Mouse (Mus musculus) kidney, embryonic 16.5 days (tissue): ENCODE data around the gene Ccdc182. TPM values are rescaled to one million over a fixed set of nuclear protein-coding genes. Genes with fewer than 3 reads are reported as not detected.
A peak's percentile ranks its signal among the peaks of the same experiment; 100 is the strongest.

Source experiments
- ATAC-seq: fragments of 200-750 bp; cut with Nextera tagmentation; 2 replicates; pipeline ENCODE4 v1.8.0; 2017; ENCODE audit warnings: moderate TSS enrichment; ENCODE audit not compliant: low FRiP score, low TSS enrichment
- H3K27ac ChIP-seq: fragments of 300-500 bp; sonication (generic); 2 replicates; pipeline ENCODE4 v1.5.1; 2014; ENCODE audit warnings: low read length
- H3K27me3 ChIP-seq: fragments of 300-500 bp; sonication (generic); 2 replicates; pipeline ENCODE4 v1.6.1; 2014; ENCODE audit warnings: low read length, control low read depth, mixed read lengths; ENCODE audit not compliant: insufficient read depth
- H3K36me3 ChIP-seq: fragments of 300-500 bp; sonication (generic); 2 replicates; pipeline ENCODE4 v1.6.1; 2014; ENCODE audit warnings: low read length, control low read depth, mixed read lengths; ENCODE audit not compliant: insufficient read depth
- H3K4me1 ChIP-seq: fragments of 300-500 bp; sonication (generic); 2 replicates; pipeline ENCODE4 v1.6.1; 2014; ENCODE audit warnings: low read length, control low read depth, mixed read lengths; ENCODE audit not compliant: insufficient read depth
- H3K4me2 ChIP-seq: fragments of 300-500 bp; sonication (generic); replicated peaks from 2 replicates; pipeline ENCODE4 v1.6.1; 2014; ENCODE audit warnings: low read depth, low read length
- H3K4me3 ChIP-seq: fragments of 300-500 bp; sonication (generic); 2 replicates; pipeline ENCODE4 v1.5.1; 2014; ENCODE audit warnings: mild to moderate bottlenecking, low read length
- H3K9ac ChIP-seq: fragments of 300-500 bp; sonication (generic); replicated peaks from 2 replicates; pipeline ENCODE4 v1.6.1; 2014; ENCODE audit warnings: low read length
- H3K9me3 ChIP-seq: fragments of 300-500 bp; sonication (generic); 2 replicates; pipeline ENCODE4 v1.6.1; 2016; ENCODE audit warnings: low read length, control low read depth
- WGBS: fragments of 180-500 bp; shearing (Covaris S2); extraction: QIAGEN DNeasy Blood & Tissue Kit; methylation state at CpG from one replicate; pipeline ENCODE4 v1.1.7; 2014; 5-methylcytosine and 5-hydroxymethylcytosine counted together
- polyA plus RNA-seq: library from polyadenylated mRNA; unstranded; fragments of >200 nt; fragmentation: Nextera tagmentation; extraction: Ambion mirVana; gene quantifications from 2 replicates; pipeline ENCODE4 v1.2.1, GENCODE M21; 2015

Gene Ccdc182
- polyA plus RNA-seq, 1 experiment from 2014 or later: 3.0 TPM

GRCm38 (mm10) chr11:88295298-88295697, 1.4 kb downstream of the Ccdc182 start:
- no peaks in the 10 kb centered on the region for H3K9me3 ChIP-seq
- H3K4me3 ChIP-seq: no peak overlapping the region
- H3K27me3 ChIP-seq: no peaks in the 10 kb centered on the region
- H3K27ac ChIP-seq: peak overlapping the region; percentile 74
- peak overlapping the region; percentile 52 for H3K4me2 ChIP-seq
- no peaks in the 10 kb centered on the region for H3K36me3 ChIP-seq
- peaks cover 44% of the 10 kb centered on the region for H3K4me1 ChIP-seq
- ATAC-seq: peak; percentile 62; the same call in 1 of the 2 replicates
- peak overlapping the region; percentile 25; the same call in 1 of the 2 replicates for H3K9ac ChIP-seq
- 34% methylated on average over 5 of the region's 5 CpGs for WGBS

DNA sequence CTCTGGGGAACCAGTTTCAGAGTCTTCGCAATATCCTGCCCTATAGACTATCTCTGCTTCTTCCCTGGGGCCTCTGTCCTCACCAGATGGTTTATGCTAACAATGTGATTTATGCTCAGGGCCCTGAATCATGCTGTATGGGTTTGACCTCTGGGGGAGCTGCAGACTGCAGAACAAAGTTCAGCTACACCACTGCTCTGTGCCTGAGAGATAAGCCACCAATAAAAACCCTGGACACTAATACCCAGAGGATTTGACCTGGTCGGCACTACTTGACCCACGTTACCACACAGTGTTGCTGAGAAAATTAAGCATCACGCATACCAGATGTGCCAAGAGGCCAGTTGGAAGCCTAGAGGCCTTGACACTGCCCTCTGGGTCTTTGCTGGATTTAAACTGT, 3.7 kb downstream of the Ccdc182 start:
- Histone ChIP-seq H3K9me3 (no peaks in the 10 kb centered on the region), H3K36me3 (no peaks in the 10 kb centered on the region), H3K9ac (no peak overlapping the region), H3K4me3 (no peak overlapping the region), H3K4me2 (no peak overlapping the region), H3K27ac (no peak overlapping the region), H3K27me3 (no peaks in the 10 kb centered on the region), H3K4me1 (peaks cover 44% of the 10 kb centered on the region)
- 35% methylated on average over 4 of the region's 4 CpGs for WGBS
- peak; percentile 77 for ATAC-seq

GRCm38 (mm10) chr11:88299345-88299744, 5.5 kb downstream of the Ccdc182 start:
- Histone ChIP-seq H3K27me3 (no peaks in the 10 kb centered on the region), H3K27ac (no peak overlapping the region), H3K9ac (no peak overlapping the region), H3K9me3 (no peaks in the 10 kb centered on the region), H3K4me3 (no peak overlapping the region), H3K4me1 (peaks cover 28% of the 10 kb centered on the region), H3K36me3 (no peaks in the 10 kb centered on the region), H3K4me2 (no peak overlapping the region)
- 75% methylated on average over 4 of the region's 4 CpGs for WGBS
- ATAC-seq: no peak

- Histone ChIP-seq H3K4me1 (peaks cover 14% of the 10 kb centered on the region; the same call in 1 of the 2 replicates), H3K9me3 (no peaks in the 10 kb centered on the region), H3K4me2 (peak overlapping the region; percentile 24), H3K27me3 (no peaks in the 10 kb centered on the region), H3K4me3 (no peak overlapping the region), H3K27ac (no peak overlapping the region), H3K36me3 (no peaks in the 10 kb centered on the region), H3K9ac (no peak overlapping the region)
- WGBS: 54% methylated on average over 6 of the region's 6 CpGs
- ATAC-seq: no peak
Observed at GRCm38 (mm10) chr11:88301619-88302018, 7.8 kb downstream of the Ccdc182 start.

DNA sequence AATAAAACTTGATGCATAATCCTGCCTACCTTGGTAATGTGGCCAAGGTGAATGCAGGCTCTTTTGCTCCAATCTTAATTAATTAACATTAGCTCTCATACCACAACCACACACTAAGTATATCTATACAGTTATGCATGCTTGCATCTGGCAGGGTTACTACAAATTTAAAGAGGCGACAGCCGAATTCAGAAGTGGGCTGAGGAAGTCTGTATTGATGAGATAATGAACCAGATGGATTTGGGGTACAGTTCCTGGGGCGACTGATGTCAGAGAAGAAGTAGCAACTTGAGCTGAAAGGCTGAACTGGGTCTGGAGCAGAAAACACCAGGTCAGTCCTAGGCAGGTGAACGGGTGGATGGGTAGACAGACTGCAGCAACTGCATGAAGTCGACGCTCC, 11.9 kb downstream of the Ccdc182 start:
- Histone ChIP-seq H3K36me3 (no peaks in the 10 kb centered on the region), H3K27me3 (no peaks in the 10 kb centered on the region), H3K4me3 (no peak overlapping the region), H3K4me2 (no peak overlapping the region), H3K9me3 (no peaks in the 10 kb centered on the region), H3K9ac (no peak overlapping the region), H3K27ac (no peak overlapping the region), H3K4me1 (peaks cover 18% of the 10 kb centered on the region)
- no peak for ATAC-seq
- WGBS: 89% methylated on average over 6 of the region's 6 CpGs

- 81% methylated on average over 14 of the region's 14 CpGs for WGBS
- no peaks in the 10 kb centered on the region for H3K9me3 ChIP-seq
- no peak overlapping the region for H3K9ac ChIP-seq
- H3K27me3 ChIP-seq: no peaks in the 10 kb centered on the region
- H3K4me2 ChIP-seq: no peak overlapping the region
- no peak for ATAC-seq
- H3K4me3 ChIP-seq: no peak overlapping the region
- no peak overlapping the region for H3K27ac ChIP-seq
- H3K36me3 ChIP-seq: no peaks in the 10 kb centered on the region
- peaks cover 13% of the 10 kb centered on the region; the same call in 1 of the 2 replicates for H3K4me1 ChIP-seq
Observed at GRCm38 (mm10) chr11:88307616-88308543, 14.0 kb downstream of the Ccdc182 start.

GRCm38 (mm10) chr11:88309059-88309700, 15.3 kb downstream of the Ccdc182 start:
- Histone ChIP-seq H3K4me3 (no peak overlapping the region), H3K4me1 (peaks cover 23% of the 10 kb centered on the region), H3K27ac (0 out of 2 replicates have a peak overlapping the region, but pooled peaks have one; percentile 16), H3K4me2 (no peak overlapping the region), H3K9me3 (no peaks in the 10 kb centered on the region), H3K9ac (0 out of 2 replicates have a peak overlapping the region, but pooled peaks have one; percentile 18), H3K27me3 (no peaks in the 10 kb centered on the region), H3K36me3 (no peaks in the 10 kb centered on the region)
- WGBS: 36% methylated on average over 10 of the region's 10 CpGs
- ATAC-seq: peak; percentile 44; the same call in 1 of the 2 replicates

DNA sequence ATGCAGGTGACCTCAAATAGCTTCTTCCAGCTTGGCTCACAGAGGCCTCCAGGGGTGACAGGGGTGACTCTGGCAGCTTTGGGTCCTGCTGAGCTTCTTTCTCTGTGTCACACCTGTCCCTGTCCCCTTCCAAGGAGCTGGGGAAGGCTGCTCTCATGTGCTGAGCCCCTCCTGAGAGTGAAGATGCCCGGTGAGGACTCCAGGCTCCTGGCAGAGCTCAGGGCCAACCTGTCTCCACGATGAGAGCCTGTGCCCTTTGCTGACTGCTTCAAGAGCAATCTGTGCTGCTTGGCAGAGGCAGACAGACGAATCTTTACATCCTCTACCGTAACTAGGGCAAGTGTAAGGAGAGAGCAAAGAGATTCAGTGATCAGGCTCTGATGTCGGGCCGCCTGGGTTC, 16.9 kb downstream of the Ccdc182 start:
- Histone ChIP-seq H3K27ac (no peak overlapping the region), H3K4me1 (peaks cover 30% of the 10 kb centered on the region), H3K4me2 (no peak overlapping the region), H3K9ac (no peak overlapping the region), H3K36me3 (no peaks in the 10 kb centered on the region), H3K27me3 (no peaks in the 10 kb centered on the region), H3K9me3 (no peaks in the 10 kb centered on the region), H3K4me3 (no peak overlapping the region)
- no peak for ATAC-seq
- WGBS: 86% methylated on average over 6 of the region's 6 CpGs

GRCm38 (mm10) chr11:88311606-88312005, 17.7 kb downstream of the Ccdc182 start:
- H3K4me2 ChIP-seq: no peak overlapping the region
- no peaks in the 10 kb centered on the region for H3K9me3 ChIP-seq
- no peaks in the 10 kb centered on the region for H3K27me3 ChIP-seq
- 68% methylated on average over 7 of the region's 7 CpGs for WGBS
- no peak for ATAC-seq
- no peaks in the 10 kb centered on the region for H3K36me3 ChIP-seq
- H3K9ac ChIP-seq: no peak overlapping the region
- H3K4me1 ChIP-seq: peaks cover 30% of the 10 kb centered on the region
- H3K4me3 ChIP-seq: no peak overlapping the region
- no peak overlapping the region for H3K27ac ChIP-seq
